Mouse (Mus musculus): ENCODE measurements at regions not wholly inside any gene's neighbourhood (a gene's known extent, or its start where the extent isn't known, plus 50 kb on each side); places are given as distances from the start of the nearest gene placed in this dataset.

GRCm38 (mm10) chr12:45689291-45689690 lies 614.8 kb upstream of the Stxbp6 start:
- no peaks in the 10 kb centered on the region for H3K4me1 ChIP-seq (ENCODE audit: control insufficient read depth in 1 of 2, insufficient read depth in 2 of 2)
- H3K9ac ChIP-seq (ENCODE audit: insufficient read depth, low read depth), result no peak overlapping the region
- H3K27ac ChIP-seq (ENCODE audit: insufficient read depth, low read depth), result no peak overlapping the region
- dilution Hi-C loops (cut with MboI; ENCODE audit: extremely low pct_ligation_motif_present, extremely low pct_unique_long_range_greater_than_20kb, low sequenced_read_pairs), result no loop called here
- no peaks in the 10 kb centered on the region for H3K27me3 ChIP-seq (replicated peaks)
- TF ChIP-seq KAT2A (IDR thresholded peaks at IDR 0.05; ENCODE audit: insufficient replicate concordance, low read length) (no peak), POLR2A (IDR thresholded peaks at IDR 0.05; ENCODE audit: low read depth, low read length) (no peak), JUN (IDR thresholded peaks at IDR 0.05; ENCODE audit: insufficient read depth, low read depth, low read length) (no peak), UBTF (IDR thresholded peaks at IDR 0.05; ENCODE audit: low read depth, low read length) (no peak), NRF1 (IDR thresholded peaks at IDR 0.05; ENCODE audit: low read depth, low read length) (no peak), HCFC1 (IDR thresholded peaks at IDR 0.05; ENCODE audit: low read depth, low read length) (no peak), CTCF (conservative IDR thresholded peaks at IDR 0.05 in 1 of 2, IDR thresholded peaks at IDR 0.05 in 1 of 2; ENCODE audit: low read depth in 2 of 2, low read length in 2 of 2) (no peak), NELFE (IDR thresholded peaks at IDR 0.05; ENCODE audit: low read depth, low read length) (no peak), TBP (conservative IDR thresholded peaks at IDR 0.05; ENCODE audit: low read depth, low read length) (no peak), ETS1 (conservative IDR thresholded peaks at IDR 0.05; ENCODE audit: low read depth, low read length) (no peak)
- peaks cover 34% of the 10 kb centered on the region for H3K9me3 ChIP-seq (replicated peaks; ENCODE audit: low read length)
- no peak for DNase-seq (ENCODE audit: extremely low read depth)
- no peak overlapping the region for H3K4me3 ChIP-seq (replicated peaks in 1 of 3; ENCODE audit: low read depth in 2 of 3, low read length in 2 of 3, poor library complexity in 1 of 3)
- in situ Hi-C loops (cut with MboI; ENCODE audit: low pct_ligation_motif_present, low pct_unique_long_range_greater_than_20kb, low sequenced_read_pairs), result no loop called here
- no peaks in the 10 kb centered on the region for H3K79me2 ChIP-seq (replicated peaks; ENCODE audit: control insufficient read depth, extremely low read depth, insufficient read depth, poor library complexity, severe bottlenecking)
- H3K4me2 ChIP-seq (ENCODE audit: insufficient read depth, low read depth, poor library complexity, severe bottlenecking), result no peak overlapping the region
- H3K36me3 ChIP-seq (replicated peaks in 1 of 2; ENCODE audit: control insufficient read depth in 1 of 2, insufficient read depth in 1 of 2, low read length in 1 of 2), result no peaks in the 10 kb centered on the region

- no peak for TF ChIP-seq ZC3H11A (IDR thresholded peaks at IDR 0.05; ENCODE audit: low read depth, low read length)
- no peak for TF ChIP-seq ETS1 (conservative IDR thresholded peaks at IDR 0.05; ENCODE audit: low read depth, low read length)
- TF ChIP-seq SIN3A (IDR thresholded peaks at IDR 0.05; ENCODE audit: low read length), result no peak
- TF ChIP-seq JUN (IDR thresholded peaks at IDR 0.05; ENCODE audit: insufficient read depth, low read depth, low read length), result no peak
- peaks cover 30% of the 10 kb centered on the region for H3K9me3 ChIP-seq (replicated peaks; ENCODE audit: low read length)
- H3K4me3 ChIP-seq (replicated peaks in 1 of 3; ENCODE audit: low read depth in 2 of 3, low read length in 2 of 3, poor library complexity in 1 of 3), result no peak overlapping the region
- no peaks in the 10 kb centered on the region for H3K27me3 ChIP-seq (replicated peaks)
- H3K79me2 ChIP-seq (replicated peaks; ENCODE audit: control insufficient read depth, extremely low read depth, insufficient read depth, poor library complexity, severe bottlenecking), result no peaks in the 10 kb centered on the region
- H3K9ac ChIP-seq (ENCODE audit: insufficient read depth, low read depth), result no peak overlapping the region
- H3K4me1 ChIP-seq (ENCODE audit: control insufficient read depth in 1 of 2, insufficient read depth in 2 of 2), result no peaks in the 10 kb centered on the region
- H3K4me2 ChIP-seq (ENCODE audit: insufficient read depth, low read depth, poor library complexity, severe bottlenecking), result no peak overlapping the region
- no peak for DNase-seq (ENCODE audit: extremely low read depth)
- in situ Hi-C loops (cut with MboI; ENCODE audit: low pct_ligation_motif_present, low pct_unique_long_range_greater_than_20kb, low sequenced_read_pairs) (no loop called here), dilution Hi-C loops (cut with MboI; ENCODE audit: extremely low pct_ligation_motif_present, extremely low pct_unique_long_range_greater_than_20kb, low sequenced_read_pairs) (no loop called here)
- no peaks in the 10 kb centered on the region for H3K36me3 ChIP-seq (replicated peaks in 1 of 2; ENCODE audit: control insufficient read depth in 1 of 2, insufficient read depth in 1 of 2, low read length in 1 of 2)
- no peak overlapping the region for H3K27ac ChIP-seq (ENCODE audit: insufficient read depth, low read depth)
Observed at GRCm38 (mm10) chr12:45686765-45687164, 612.3 kb upstream of the Stxbp6 start.

- no peak for TF ChIP-seq EP300 (IDR thresholded peaks at IDR 0.05; ENCODE audit: low read length)
- no peak for TF ChIP-seq TBP (conservative IDR thresholded peaks at IDR 0.05; ENCODE audit: low read depth, low read length)
- no peak for TF ChIP-seq HCFC1 (IDR thresholded peaks at IDR 0.05; ENCODE audit: low read depth, low read length)
- Histone ChIP-seq H3K36me3 (replicated peaks in 1 of 2; ENCODE audit: control insufficient read depth in 1 of 2, insufficient read depth in 1 of 2, low read length in 1 of 2) (no peaks in the 10 kb centered on the region), H3K27ac (ENCODE audit: insufficient read depth, low read depth) (no peak overlapping the region), H3K4me3 (replicated peaks in 1 of 3; ENCODE audit: low read depth in 2 of 3, low read length in 2 of 3, poor library complexity in 1 of 3) (no peak overlapping the region), H3K79me2 (replicated peaks; ENCODE audit: control insufficient read depth, extremely low read depth, insufficient read depth, poor library complexity, severe bottlenecking) (no peaks in the 10 kb centered on the region), H3K27me3 (replicated peaks) (no peaks in the 10 kb centered on the region), H3K4me2 (ENCODE audit: insufficient read depth, low read depth, poor library complexity, severe bottlenecking) (no peak overlapping the region), H3K9me3 (replicated peaks; ENCODE audit: low read length) (peaks cover 43% of the 10 kb centered on the region), H3K9ac (ENCODE audit: insufficient read depth, low read depth) (no peak overlapping the region), H3K4me1 (ENCODE audit: control insufficient read depth in 1 of 2, insufficient read depth in 2 of 2) (no peaks in the 10 kb centered on the region)
- in situ Hi-C loops (cut with MboI; ENCODE audit: low pct_ligation_motif_present, low pct_unique_long_range_greater_than_20kb, low sequenced_read_pairs), result no loop called here
- no peak for DNase-seq (ENCODE audit: extremely low read depth)
- dilution Hi-C loops (cut with MboI; ENCODE audit: extremely low pct_ligation_motif_present, extremely low pct_unique_long_range_greater_than_20kb, low sequenced_read_pairs), result no loop called here
Observed at GRCm38 (mm10) chr12:45672361-45672760, 597.9 kb upstream of the Stxbp6 start.

All from CH12.LX (cell line).